Mouse (Mus musculus) CD8-positive naive resting alpha-beta T cell, adult 2 months (primary cell): Measurements from ENCODE around the gene Loxl3.

Experiments used
- DNase-seq, 2 experiments: peaks; one replicate each; pipeline ENCODE4 v3.0.0; 2022; ENCODE audit warnings: low read depth in 2 of 2, low spot score in 2 of 2

The Loxl3 gene

GRCm38 (mm10) chr6:83086121-83087035 lies 52.4 kb downstream of the Loxl3 start, which contains the start of gene Lbx2:
Gene Lbx2, plus strand, starts transcription at chr6:83086367.
- DNase-seq, result no peak

GRCm38 (mm10) chr6:83087205-83087925 lies 53.4 kb downstream of the Loxl3 start:
- no peak for DNase-seq

GRCm38 (mm10) chr6:83087926-83088260 lies 53.9 kb downstream of the Loxl3 start:
- no peak for DNase-seq

GRCm38 (mm10) chr6:83092416-83093127 lies 58.6 kb downstream of the Loxl3 start:
- no peak for DNase-seq

DNA sequence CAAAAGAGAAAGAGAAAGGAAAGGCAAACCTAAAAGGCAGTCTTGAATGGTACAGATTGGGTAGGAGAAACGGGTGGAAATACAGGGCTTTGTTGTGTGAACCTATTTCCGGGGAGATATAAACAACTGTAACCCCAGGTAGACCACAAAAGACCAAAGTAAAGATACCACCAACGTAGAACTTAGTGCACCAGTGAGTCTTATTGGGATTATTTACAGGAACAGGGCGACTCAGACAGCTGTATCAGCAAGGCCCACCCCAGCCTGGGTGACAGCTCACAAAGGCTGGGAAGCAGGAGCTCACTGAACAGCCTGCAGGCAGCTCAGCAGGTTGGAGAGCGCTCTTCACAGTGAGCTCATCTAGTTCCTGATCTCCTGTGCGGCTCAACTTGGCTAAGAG lies 62.0 kb downstream of the Loxl3 start:
- DNase-seq, result peak; percentile 57 to 66

DNA sequence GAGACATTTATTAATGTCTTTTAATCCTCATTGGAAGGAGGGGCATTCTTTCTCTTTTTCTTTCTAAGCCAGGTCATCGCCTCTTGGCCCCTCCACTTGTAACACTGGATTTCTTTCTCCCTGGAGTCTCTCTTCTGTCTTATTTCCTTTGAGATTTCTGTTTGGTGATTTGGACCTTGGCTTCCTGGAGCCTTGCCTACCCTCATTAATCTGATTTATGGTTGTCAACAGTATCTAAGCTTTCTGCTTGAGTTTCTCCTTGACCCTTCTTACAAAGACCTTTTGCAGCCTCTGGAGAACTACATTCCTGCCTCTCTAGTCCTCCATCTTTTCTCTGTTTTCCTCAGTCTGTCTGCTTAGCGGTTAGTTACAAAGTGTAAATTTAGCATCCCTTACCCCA lies 64.4 kb downstream of the Loxl3 start:
- no peak for DNase-seq

DNA sequence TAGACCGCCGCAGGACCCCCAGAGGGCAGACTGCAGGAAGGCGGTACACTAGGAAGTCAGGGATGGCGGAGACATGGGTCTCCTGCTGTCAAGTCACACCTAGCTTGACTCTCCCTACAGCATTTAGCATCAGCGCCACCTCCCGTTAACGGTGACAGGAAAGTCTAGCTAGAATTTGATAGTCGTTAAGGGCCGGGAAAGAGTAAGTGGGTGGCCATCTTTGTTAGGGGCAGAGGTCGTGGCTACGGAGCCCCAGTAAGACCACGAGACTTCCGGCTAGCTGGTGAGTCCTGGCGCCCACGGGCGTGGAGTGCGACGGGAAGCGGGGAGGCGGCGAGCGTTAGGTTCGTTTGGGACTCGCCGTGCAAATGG lies 67.3 kb downstream of the Loxl3 start, which contains the start of the genes Ccdc142 and Gm42688:
Ccdc142 (plus strand) TSS at position 286 of the 372 bp plus-strand sequence.
Gm42688 (plus strand) TSS at position 302 of the 372 bp plus-strand sequence.
- DNase-seq, result peak; percentile 81 to 85

DNA sequence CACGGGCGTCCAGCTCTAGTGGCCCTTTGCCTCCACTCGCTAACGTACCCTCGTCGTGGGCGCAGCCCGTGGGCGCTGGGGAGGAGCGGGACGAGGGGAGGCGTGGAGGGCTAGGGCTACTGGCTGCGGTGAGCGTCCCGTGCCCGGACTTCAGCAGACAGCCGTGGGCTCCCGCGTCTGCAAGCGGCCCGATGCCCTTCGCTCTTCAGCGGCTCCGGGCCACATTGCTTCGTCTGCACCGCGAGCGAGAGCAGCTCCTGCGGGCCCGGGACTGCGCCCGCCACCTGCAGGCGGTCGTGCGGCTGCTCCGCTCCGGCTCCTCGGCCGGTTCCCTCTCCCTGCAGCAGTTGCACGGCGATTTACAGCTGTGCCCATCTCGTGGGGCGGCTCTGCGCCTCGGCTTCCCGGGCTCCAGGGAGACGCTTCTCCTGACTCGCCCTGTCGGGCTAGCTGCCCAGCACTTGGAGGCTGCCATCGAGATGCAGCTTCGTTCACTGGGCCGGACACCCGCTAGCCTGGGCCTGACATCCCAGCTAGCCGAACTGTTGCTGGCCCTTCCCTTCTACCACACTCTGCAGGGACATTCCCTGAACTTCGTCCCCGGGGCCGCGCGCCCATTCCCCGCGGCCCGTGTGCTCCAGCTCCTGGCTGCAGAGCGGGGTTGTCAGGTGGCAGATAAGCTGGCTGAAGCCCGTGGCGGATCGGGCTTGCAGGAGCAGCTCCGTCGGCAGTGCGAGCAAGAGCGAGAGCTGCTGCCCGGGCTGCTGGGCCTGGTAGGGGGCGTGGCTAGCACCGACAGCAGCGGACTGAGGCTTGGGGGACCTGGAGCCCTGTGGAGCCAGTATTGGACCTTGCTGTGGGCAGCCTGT lies 67.9 kb downstream of the Loxl3 start:
- peak; percentile 62 to 63 for DNase-seq
